Mouse (Mus musculus): ENCODE results near the gene Zcchc8. TPM values are rescaled to one million over a fixed set of nuclear protein-coding genes. Genes with fewer than 3 reads are reported as not detected.

The Zcchc8 gene
- total RNA-seq, 2 experiments from 2014 or later = 55.3 to 167 TPM

GRCm38 (mm10) chr5:123653287-123653801, 67.6 kb downstream of the Zcchc8 start:
- ATAC-seq (replicated peaks; ENCODE audit: low FRiP score, low TSS enrichment, poor library complexity, severe bottlenecking) = no peak

- ATAC-seq (replicated peaks; ENCODE audit: low FRiP score, low TSS enrichment, poor library complexity, severe bottlenecking) = 0 out of 2 replicates have a peak, but pooled peaks have one; percentile 26
Observed at GRCm38 (mm10) chr5:123650825-123651224, 70.1 kb downstream of the Zcchc8 start.

Other genes with a start within 250 kb of the Zcchc8 start
- not detected in 2 replicates for gene Lrrc43, start 231.8 kb downstream of the Zcchc8 start, total RNA-seq (2014; fragmentation: Nextera tagmentation)
- not detected in 2 replicates for gene Lrrc43, start 231.8 kb downstream of the Zcchc8 start, total RNA-seq (2017)
- not detected in 2 replicates for gene Il31, start 231.6 kb downstream of the Zcchc8 start, total RNA-seq (2014; fragmentation: Nextera tagmentation)
- not detected in 2 replicates for gene Il31, start 231.6 kb downstream of the Zcchc8 start, total RNA-seq (2017)
- 0.94 TPM in 1 of 2 replicates, not detected in the other for gene B3gnt4, start 210.6 kb downstream of the Zcchc8 start, total RNA-seq (2014; fragmentation: Nextera tagmentation)
- gene B3gnt4, start 210.6 kb downstream of the Zcchc8 start, total RNA-seq (2017) = 0.30 and 0.38 TPM in 2 replicates
- gene Diablo, start 196.9 kb downstream of the Zcchc8 start, total RNA-seq (2014; fragmentation: Nextera tagmentation) = 70.4 and 76.8 TPM in 2 replicates
- gene Diablo, start 196.9 kb downstream of the Zcchc8 start, total RNA-seq (2017) = 49.8 and 71.1 TPM in 2 replicates
- gene Gm49027, start 195.6 kb downstream of the Zcchc8 start, total RNA-seq (2014; fragmentation: Nextera tagmentation) = 4.2 TPM in 1 of 2 replicates, not detected in the other
- gene Gm49027, start 195.6 kb downstream of the Zcchc8 start, total RNA-seq (2017) = 0.23 TPM in 1 of 2 replicates, not detected in the other
- gene Vps33a, start 148.1 kb downstream of the Zcchc8 start, total RNA-seq (2014; fragmentation: Nextera tagmentation) = 30.6 and 35.7 TPM in 2 replicates
- gene Vps33a, start 148.1 kb downstream of the Zcchc8 start, total RNA-seq (2017) = 20.8 and 31.6 TPM in 2 replicates
- gene Clip1, start 36.5 kb downstream of the Zcchc8 start, total RNA-seq (2014; fragmentation: Nextera tagmentation) = 45.2 and 52.4 TPM in 2 replicates
- gene Clip1, start 36.5 kb downstream of the Zcchc8 start, total RNA-seq (2017) = 45.0 and 64.8 TPM in 2 replicates
- 108 and 119 TPM in 2 replicates for gene Rsrc2, start 28.3 kb upstream of the Zcchc8 start, total RNA-seq (2014; fragmentation: Nextera tagmentation)
- gene Rsrc2, start 28.3 kb upstream of the Zcchc8 start, total RNA-seq (2017) = 335 and 401 TPM in 2 replicates
- gene Kntc1, start 28.6 kb upstream of the Zcchc8 start, total RNA-seq (2014; fragmentation: Nextera tagmentation) = 56.1 and 72.6 TPM in 2 replicates
- 29.7 and 48.6 TPM in 2 replicates for gene Kntc1, start 28.6 kb upstream of the Zcchc8 start, total RNA-seq (2017)
- gene Hcar2, start 144.4 kb upstream of the Zcchc8 start, total RNA-seq (2014; fragmentation: Nextera tagmentation) = not detected in 2 replicates
- not detected in 2 replicates for gene Hcar2, start 144.4 kb upstream of the Zcchc8 start, total RNA-seq (2017)
- not detected in 2 replicates for gene Hcar1, start 158.9 kb upstream of the Zcchc8 start, total RNA-seq (2014; fragmentation: Nextera tagmentation)
- gene Hcar1, start 158.9 kb upstream of the Zcchc8 start, total RNA-seq (2017) = not detected in 2 replicates
- 102 and 106 TPM in 2 replicates for gene Denr, start 186.1 kb upstream of the Zcchc8 start, total RNA-seq (2014; fragmentation: Nextera tagmentation)
- gene Denr, start 186.1 kb upstream of the Zcchc8 start, total RNA-seq (2017) = 96.4 and 102 TPM in 2 replicates
- not detected in 2 replicates for gene Gm43518, start 206.3 kb upstream of the Zcchc8 start, total RNA-seq (2014; fragmentation: Nextera tagmentation)
- gene Gm43518, start 206.3 kb upstream of the Zcchc8 start, total RNA-seq (2017) = not detected in 2 replicates
- gene Ccdc62, start 209.6 kb upstream of the Zcchc8 start, total RNA-seq (2014; fragmentation: Nextera tagmentation) = 2.1 and 3.3 TPM in 2 replicates
- gene Ccdc62, start 209.6 kb upstream of the Zcchc8 start, total RNA-seq (2017) = 2.6 and 4.2 TPM in 2 replicates

All from megakaryocyte-erythroid progenitor cell, adult 5-6 weeks (primary cell).